Mouse (Mus musculus) myocyte (in vitro differentiated cells): ENCODE measurements around the gene Trpm1.

Experiments used
- MYOG ChIP-seq, 3 experiments: IDR thresholded peaks; one replicate each; pipeline ENCODE4 v1.6.1; 2011; ENCODE audit warnings: control low read depth in 2 of 3, low read depth in 2 of 3, mild to moderate bottlenecking in 2 of 3; ENCODE audit not compliant: insufficient read length in 2 of 3, control insufficient read depth in 1 of 3, insufficient read depth in 1 of 3
- POLR2A ChIP-seq: IDR thresholded peaks from one replicate; pipeline ENCODE4 v1.6.1; 2011; ENCODE audit warnings: low read depth, mild to moderate bottlenecking, control low read depth, moderate library complexity; ENCODE audit not compliant: insufficient read length
- TCF12 ChIP-seq: IDR thresholded peaks from one replicate; pipeline ENCODE4 v1.6.1; 2011; ENCODE audit warnings: mild to moderate bottlenecking, control low read depth; ENCODE audit not compliant: poor library complexity, insufficient read depth, severe bottlenecking

DNA sequence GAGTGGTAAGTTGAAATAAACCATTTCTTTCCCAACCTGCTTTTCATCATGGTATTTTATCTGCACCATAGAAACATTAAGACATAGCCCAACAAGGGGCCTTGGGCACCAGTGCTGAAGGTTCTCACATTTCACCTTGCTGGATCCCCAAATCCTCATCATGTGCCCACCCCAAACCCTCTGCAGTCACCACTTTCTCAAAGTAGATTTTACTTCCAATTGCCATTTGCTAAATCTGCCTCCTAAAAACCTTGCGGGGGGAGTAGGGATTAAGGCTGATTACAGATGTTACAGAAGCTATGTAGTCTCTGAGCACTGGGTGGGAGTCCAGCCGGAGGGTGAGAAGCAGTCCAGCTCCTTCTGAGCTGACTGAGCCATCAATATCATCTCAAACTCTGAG is at the start of gene Trpm1:
- TF ChIP-seq POLR2A (no peak), TCF12 (no peak), MYOG (IDR thresholded peaks at IDR 0.05; ENCODE audit: control insufficient read depth in 1 of 3, insufficient read depth in 1 of 3, insufficient read length in 2 of 3, low read depth in 2 of 3) (no peak)
